Mouse (Mus musculus) small intestine, adult 2 months (tissue): ENCODE data around the gene Rhox7a. TPM values are rescaled to one million over a fixed set of nuclear protein-coding genes. Genes with fewer than 3 reads are reported as not detected.
"Not testable (repeated sequence)": the region's sequence is repeated elsewhere in the genome, so short reads cannot be mapped to it uniquely, and the experiment has no call there.

Source experiments
- H3K27ac ChIP-seq: fragments of 200-500 bp; 2 replicates; pipeline ENCODE4 v1.5.1; 2012; ENCODE audit warnings: low read depth, low read length, control low read depth, inconsistent platforms; ENCODE audit not compliant: insufficient read depth
- H3K27me3 ChIP-seq: fragments of 200-500 bp; 2 replicates; pipeline ENCODE4 v1.6.1; 2012; ENCODE audit warnings: mild to moderate bottlenecking, moderate library complexity, low read length, inconsistent platforms; ENCODE audit not compliant: control insufficient read depth, insufficient read depth
- H3K36me3 ChIP-seq: fragments of 200-500 bp; 2 replicates; pipeline ENCODE4 v1.6.1; 2012; ENCODE audit warnings: mild to moderate bottlenecking, low read length, control low read depth, inconsistent platforms; ENCODE audit not compliant: control insufficient read depth, insufficient read depth
- H3K4me1 ChIP-seq: fragments of 200-500 bp; 2 replicates; pipeline ENCODE4 v1.6.1; 2012; ENCODE audit warnings: low read length, inconsistent platforms, mixed read lengths; ENCODE audit not compliant: control insufficient read depth, insufficient read depth, insufficient read length
- H3K4me3 ChIP-seq: fragments of 200-500 bp; 2 replicates; pipeline ENCODE4 v1.5.1; 2012; ENCODE audit warnings: low read depth, mild to moderate bottlenecking, control low read depth, inconsistent platforms, low read length, moderate library complexity
- CTCF ChIP-seq: fragments of 200-500 bp; IDR thresholded peaks from 2 replicates; pipeline ENCODE4 v1.5.1; 2012; ENCODE audit warnings: low read depth, mild to moderate bottlenecking, control low read depth, inconsistent platforms, low read length, moderate library complexity, mixed read lengths; ENCODE audit not compliant: insufficient replicate concordance, insufficient read length; ENCODE audit errors: extremely low read depth
- POLR2A ChIP-seq: fragments of 200-500 bp; IDR thresholded peaks from 2 replicates; pipeline ENCODE4 v1.6.1; 2012; ENCODE audit warnings: low read depth, mild to moderate bottlenecking, control low read depth, inconsistent platforms, low read length, moderate library complexity
- WGBS: fragments of 180-500 bp; shearing (Covaris S2); methylation state at CpG from one replicate; pipeline ENCODE4 v1.1.7; 2018; 5-methylcytosine and 5-hydroxymethylcytosine counted together
- polyA plus RNA-seq: library from polyadenylated mRNA; depleted of rRNA; stranded (reverse); fragments of >200 nt; gene quantifications from 2 replicates; pipeline ENCODE4 v1.2.3, GENCODE M21; 2012; rRNA removed

Rhox7a gene
- not detected in 2 replicates for polyA plus RNA-seq

GRCm38 (mm10) chrX:37831386-37831785 lies at the start of gene Rhox7a:
Rhox7a (plus strand) TSS chrX:37831686.
- not testable (repeated sequence) for H3K36me3 ChIP-seq, H3K27me3 ChIP-seq, H3K4me1 ChIP-seq, H3K27ac ChIP-seq, H3K4me3 ChIP-seq
- WGBS = 60% methylated on average over 8 of the region's 8 CpGs

GRCm38 (mm10) chrX:37807286-37808080 lies 24.0 kb upstream of the Rhox7a start:
- Histone ChIP-seq H3K4me3 (no peak overlapping the region), H3K4me1 (no peaks in the 10 kb centered on the region), H3K36me3 (no peaks in the 10 kb centered on the region), H3K27me3 (no peaks in the 10 kb centered on the region), H3K27ac (no peak overlapping the region)
- WGBS = 71% methylated on average over 15 of the region's 15 CpGs
- TF ChIP-seq CTCF (no peak), POLR2A (no peak)

GRCm38 (mm10) chrX:37809396-37809795 lies 22.1 kb upstream of the Rhox7a start:
- WGBS = 88% methylated on average over 2 of the region's 2 CpGs
- TF ChIP-seq POLR2A = no peak
- TF ChIP-seq CTCF = no peak

GRCm38 (mm10) chrX:37811179-37811578 lies 20.3 kb upstream of the Rhox7a start:
- no peak for TF ChIP-seq POLR2A
- TF ChIP-seq CTCF = no peak
- Histone ChIP-seq H3K36me3 (no peaks in the 10 kb centered on the region), H3K27me3 (no peaks in the 10 kb centered on the region), H3K27ac (no peak overlapping the region), H3K4me3 (no peak overlapping the region), H3K4me1 (no peaks in the 10 kb centered on the region)
- WGBS = 24% methylated on average over 5 of the region's 5 CpGs

More at GRCm38 (mm10) chrX:37809396-37809795, 22.1 kb upstream of the Rhox7a start:
- Histone ChIP-seq H3K27me3 (no peaks in the 10 kb centered on the region), H3K4me3 (no peak overlapping the region), H3K4me1 (no peaks in the 10 kb centered on the region), H3K36me3 (no peaks in the 10 kb centered on the region), H3K27ac (no peak overlapping the region)

GRCm38 (mm10) chrX:37815665-37816064 lies 15.8 kb upstream of the Rhox7a start:
- no peaks in the 10 kb centered on the region for H3K4me1 ChIP-seq
- H3K27ac ChIP-seq = no peak overlapping the region
- 51% methylated on average over 10 of the region's 10 CpGs for WGBS
- H3K27me3 ChIP-seq = no peaks in the 10 kb centered on the region
- peak overlapping the region; percentile 36; the same call in 1 of the 2 replicates for H3K4me3 ChIP-seq
- H3K36me3 ChIP-seq = no peaks in the 10 kb centered on the region
- TF ChIP-seq CTCF = no peak
- TF ChIP-seq POLR2A = no peak

- not testable (repeated sequence) for H3K4me3 ChIP-seq
- 75% methylated on average over 4 of the region's 12 CpGs for WGBS
Measured at GRCm38 (mm10) chrX:37826610-37827009, 4.9 kb upstream of the Rhox7a start, which contains the start of gene Rhox6. Rhox6 (plus strand) TSS chrX:37826910.

GRCm38 (mm10) chrX:37871641-37872040 lies 40.2 kb downstream of the Rhox7a start:
- H3K4me3 ChIP-seq = no peak overlapping the region
- no peak for TF ChIP-seq POLR2A
- TF ChIP-seq CTCF = no peak
- no peaks in the 10 kb centered on the region for H3K36me3 ChIP-seq
- H3K27me3 ChIP-seq = no peaks in the 10 kb centered on the region
- no peaks in the 10 kb centered on the region for H3K4me1 ChIP-seq
- 94% methylated on average over 2 of the region's 2 CpGs for WGBS
- no peak overlapping the region for H3K27ac ChIP-seq

More at GRCm38 (mm10) chrX:37826610-37827009, 4.9 kb upstream of the Rhox7a start, which contains the start of gene Rhox6:
- H3K27ac ChIP-seq, H3K36me3 ChIP-seq, H3K4me1 ChIP-seq, H3K27me3 ChIP-seq: not testable (repeated sequence)
